Mouse (Mus musculus) intestine, embryonic 14.5 days (tissue): Measurements from ENCODE around the gene Gas1. TPM values are rescaled to one million over a fixed set of nuclear protein-coding genes. Genes with fewer than 3 reads are reported as not detected.

Experiments
- ATAC-seq: fragments of 200-750 bp; cut with Nextera tagmentation; replicated peaks from 2 replicates; pipeline ENCODE4 v1.8.0; 2017; ENCODE audit warnings: low read depth, moderate number of reproducible peaks, moderate TSS enrichment, moderate library complexity; ENCODE audit not compliant: low FRiP score, low TSS enrichment
- DNase-seq: peaks from one replicate; pipeline ENCODE4 v3.0.0-alpha.2; 2018; ENCODE audit warnings: low spot score
- H3K27ac ChIP-seq: fragments of 300-500 bp; sonication (generic); 2 replicates; pipeline ENCODE4 v1.5.1; 2014; ENCODE audit warnings: low read depth, mild to moderate bottlenecking, control low read depth
- H3K27me3 ChIP-seq: fragments of 300-500 bp; sonication (generic); replicated peaks from 2 replicates; pipeline ENCODE4 v1.6.1; 2014; ENCODE audit warnings: low read length, control low read depth; ENCODE audit not compliant: control insufficient read depth, insufficient read depth
- H3K36me3 ChIP-seq: fragments of 300-500 bp; sonication (generic); 2 replicates; pipeline ENCODE4 v1.6.1; 2014; ENCODE audit warnings: low read length, control low read depth; ENCODE audit not compliant: control insufficient read depth, insufficient read depth
- H3K4me1 ChIP-seq: fragments of 300-500 bp; sonication (generic); replicated peaks from 2 replicates; pipeline ENCODE4 v1.6.1; 2014; ENCODE audit warnings: low read length, control low read depth, mixed read lengths; ENCODE audit not compliant: control insufficient read depth, insufficient read depth
- H3K4me2 ChIP-seq: fragments of 300-500 bp; sonication (generic); 2 replicates; pipeline ENCODE4 v1.6.1; 2014; ENCODE audit warnings: low read length
- H3K4me3 ChIP-seq: fragments of 300-500 bp; sonication (generic); 2 replicates; pipeline ENCODE4 v1.5.1; 2014; ENCODE audit warnings: low read depth, low read length, control low read depth, mixed read lengths
- H3K9ac ChIP-seq: fragments of 300-500 bp; sonication (generic); 2 replicates; pipeline ENCODE4 v1.6.1; 2014; ENCODE audit warnings: mild to moderate bottlenecking, low read length
- H3K9me3 ChIP-seq: fragments of 300-500 bp; sonication (generic); 2 replicates; pipeline ENCODE4 v1.6.1; 2016; ENCODE audit warnings: low read length, control low read depth; ENCODE audit not compliant: control insufficient read depth
- whole genome bisulfite sequencing: fragments of 180-500 bp; shearing (Covaris S2); extraction: QIAGEN DNeasy Blood & Tissue Kit; methylation state at CpG from one replicate; pipeline ENCODE4 v1.1.7; 2014; 5-methylcytosine and 5-hydroxymethylcytosine counted together
- polyA plus RNA-seq: library from polyadenylated mRNA; unstranded; fragments of >200 nt; fragmentation: Nextera tagmentation; extraction: Ambion mirVana; gene quantifications from 2 replicates; pipeline ENCODE4 v1.2.1, GENCODE M21; 2014

Gas1 gene
- polyA plus RNA-seq, 1 experiment from 2014 or later, result 120 TPM

DNA sequence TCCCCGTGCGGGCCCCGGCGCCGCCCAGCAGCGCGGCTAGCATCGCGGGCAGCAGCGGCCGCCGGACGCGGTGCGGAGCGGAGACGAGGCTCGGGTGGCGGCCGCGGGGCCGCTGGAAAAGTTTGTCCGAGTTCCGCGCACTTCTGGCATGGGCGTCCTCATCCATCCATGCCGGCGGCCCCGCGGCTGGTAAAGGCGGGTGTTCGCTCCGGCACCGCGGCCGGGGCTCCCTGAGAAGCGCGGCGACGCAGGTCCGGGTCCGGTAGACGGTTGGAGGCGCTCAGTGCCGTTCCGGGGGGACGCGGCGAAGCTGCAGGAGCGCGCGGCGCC lies 424 bp downstream of the Gas1 start:
- ATAC-seq, result no peak
- H3K27me3 ChIP-seq, result peaks cover 3% of the 10 kb centered on the region; the same call in 1 of the 2 replicates

DNA sequence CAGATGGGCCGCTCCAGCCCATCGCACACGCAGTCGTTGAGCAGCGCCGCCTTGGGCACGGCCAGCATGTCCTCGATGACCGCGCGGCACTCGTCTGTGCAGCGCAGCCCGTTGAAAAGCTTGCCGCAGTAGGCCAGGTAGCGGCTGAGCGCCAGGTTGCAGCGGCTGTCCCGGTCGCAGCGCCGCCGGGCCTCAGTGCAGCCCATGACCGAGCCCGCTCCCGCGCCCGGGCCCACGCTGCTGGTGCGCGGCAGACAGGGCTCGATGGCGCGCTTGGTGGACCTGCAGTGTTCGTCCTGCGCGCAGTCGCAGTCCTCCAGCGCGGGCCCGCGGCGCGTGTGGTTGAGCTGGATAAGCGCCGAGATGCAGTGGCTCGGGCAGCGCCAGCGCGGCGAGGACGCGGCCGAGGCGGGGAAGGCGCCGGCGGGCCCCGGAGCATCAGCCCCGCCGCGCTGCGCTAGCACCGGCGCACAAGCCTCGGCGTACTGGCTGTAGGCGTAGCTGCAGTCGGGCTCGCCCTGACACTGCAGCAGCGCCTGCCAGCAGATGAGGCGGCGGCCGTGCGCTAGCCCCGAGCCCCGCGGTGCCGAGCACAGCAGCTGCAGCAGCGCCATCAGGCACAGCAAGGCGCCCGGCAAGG lies 909 bp downstream of the Gas1 start:
- Histone ChIP-seq H3K36me3 (no peaks in the 10 kb centered on the region), H3K27ac (peak overlapping the region; percentile 99), H3K4me1 (peaks cover 11% of the 10 kb centered on the region), H3K4me3 (peak overlapping the region; percentile 79), H3K9me3 (no peaks in the 10 kb centered on the region), H3K27me3 (peaks cover 8% of the 10 kb centered on the region; the same call in 1 of the 2 replicates), H3K4me2 (peak overlapping the region; percentile 60), H3K9ac (peak overlapping the region; percentile 97)
- peak; percentile 32 for ATAC-seq
- WGBS, result under 1% methylated on average over 82 of the region's 82 CpGs
- DNase-seq, result peak; percentile 87

More for the DNA sequence above, 424 bp downstream of the Gas1 start:
- Histone ChIP-seq H3K27ac (peak overlapping the region; percentile 99), H3K36me3 (no peaks in the 10 kb centered on the region), H3K4me1 (peaks cover 11% of the 10 kb centered on the region), H3K4me3 (peak overlapping the region; percentile 79), H3K9ac (peak overlapping the region; percentile 97), H3K4me2 (peak overlapping the region; percentile 60), H3K9me3 (no peaks in the 10 kb centered on the region)
- no peak for DNase-seq
- WGBS, result under 1% methylated on average over 53 of the region's 53 CpGs

DNA sequence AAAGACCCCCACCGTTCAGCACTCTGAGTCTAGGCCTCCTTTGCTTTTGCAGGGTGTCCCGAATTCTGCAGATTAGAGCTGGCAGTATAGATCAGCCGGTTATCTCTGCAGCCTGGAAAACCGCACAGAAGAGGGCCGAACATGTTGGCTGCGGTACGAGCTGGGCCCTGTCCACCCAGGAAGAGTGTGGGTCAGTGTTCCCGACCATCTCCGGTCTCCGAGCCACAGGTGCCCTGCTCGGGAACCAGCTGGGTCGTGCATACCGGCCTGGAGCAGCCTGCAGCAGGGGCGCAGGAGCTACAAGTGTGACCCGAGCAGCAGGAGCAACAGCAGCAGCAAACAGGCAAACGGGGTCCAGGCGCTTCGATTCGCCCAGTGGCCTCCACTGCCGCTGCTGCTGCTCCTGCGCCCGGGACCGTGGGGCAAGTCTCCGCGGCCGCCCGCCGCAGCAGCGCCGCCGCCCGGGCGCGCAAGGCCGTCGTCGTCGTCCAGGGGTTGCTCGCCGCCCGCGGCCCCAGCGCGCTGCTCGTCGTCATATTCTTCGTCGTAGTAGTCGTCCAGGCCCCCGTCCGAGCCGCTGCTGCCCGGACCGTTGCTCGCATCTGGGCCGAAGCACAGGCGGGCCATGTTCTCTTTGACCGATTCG lies 1.6 kb downstream of the Gas1 start:
- under 1% methylated on average over 59 of the region's 59 CpGs for WGBS
- H3K27ac ChIP-seq, result peak overlapping the region; percentile 99
- H3K4me3 ChIP-seq, result peak overlapping the region; percentile 79
- no peaks in the 10 kb centered on the region for H3K36me3 ChIP-seq
- peaks cover 11% of the 10 kb centered on the region for H3K4me1 ChIP-seq
- H3K27me3 ChIP-seq, result peaks cover 10% of the 10 kb centered on the region; the same call in 1 of the 2 replicates
- H3K9me3 ChIP-seq, result no peaks in the 10 kb centered on the region
- DNase-seq (peak; percentile 72), ATAC-seq (no peak; the same call in 1 of the 2 replicates)
- H3K4me2 ChIP-seq, result peak overlapping the region; percentile 60
- peak overlapping the region; percentile 97 for H3K9ac ChIP-seq

DNA sequence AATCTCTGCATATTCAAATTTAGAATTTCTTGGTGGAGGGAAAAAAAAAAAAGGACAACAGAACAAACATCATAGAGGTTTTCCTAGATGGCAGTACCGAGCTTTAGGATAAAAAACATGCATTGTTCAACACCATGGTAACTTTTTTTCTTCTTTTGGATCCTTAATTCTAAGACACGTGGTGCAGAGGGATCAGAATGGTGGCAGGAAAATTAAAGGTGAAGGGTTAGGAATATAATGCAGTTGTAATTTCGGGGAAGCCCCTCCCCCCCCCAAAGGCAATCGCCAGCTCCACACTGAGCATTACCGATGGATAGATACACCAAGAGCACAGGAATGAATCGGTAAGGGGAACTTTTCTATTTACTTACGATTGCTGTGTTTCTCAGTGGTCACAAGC lies 2.2 kb downstream of the Gas1 start:
- H3K4me3 ChIP-seq, result peak overlapping the region; percentile 79
- peak overlapping the region; percentile 99 for H3K27ac ChIP-seq
- peaks cover 11% of the 10 kb centered on the region for H3K4me1 ChIP-seq
- DNase-seq (no peak), ATAC-seq (no peak)
- no peaks in the 10 kb centered on the region for H3K36me3 ChIP-seq
- peak overlapping the region; percentile 60 for H3K4me2 ChIP-seq
- H3K9me3 ChIP-seq, result no peaks in the 10 kb centered on the region
- WGBS, result 2% methylated on average over 7 of the region's 7 CpGs
- H3K9ac ChIP-seq, result peak overlapping the region; percentile 97
- peaks cover 14% of the 10 kb centered on the region; the same call in 1 of the 2 replicates for H3K27me3 ChIP-seq

DNA sequence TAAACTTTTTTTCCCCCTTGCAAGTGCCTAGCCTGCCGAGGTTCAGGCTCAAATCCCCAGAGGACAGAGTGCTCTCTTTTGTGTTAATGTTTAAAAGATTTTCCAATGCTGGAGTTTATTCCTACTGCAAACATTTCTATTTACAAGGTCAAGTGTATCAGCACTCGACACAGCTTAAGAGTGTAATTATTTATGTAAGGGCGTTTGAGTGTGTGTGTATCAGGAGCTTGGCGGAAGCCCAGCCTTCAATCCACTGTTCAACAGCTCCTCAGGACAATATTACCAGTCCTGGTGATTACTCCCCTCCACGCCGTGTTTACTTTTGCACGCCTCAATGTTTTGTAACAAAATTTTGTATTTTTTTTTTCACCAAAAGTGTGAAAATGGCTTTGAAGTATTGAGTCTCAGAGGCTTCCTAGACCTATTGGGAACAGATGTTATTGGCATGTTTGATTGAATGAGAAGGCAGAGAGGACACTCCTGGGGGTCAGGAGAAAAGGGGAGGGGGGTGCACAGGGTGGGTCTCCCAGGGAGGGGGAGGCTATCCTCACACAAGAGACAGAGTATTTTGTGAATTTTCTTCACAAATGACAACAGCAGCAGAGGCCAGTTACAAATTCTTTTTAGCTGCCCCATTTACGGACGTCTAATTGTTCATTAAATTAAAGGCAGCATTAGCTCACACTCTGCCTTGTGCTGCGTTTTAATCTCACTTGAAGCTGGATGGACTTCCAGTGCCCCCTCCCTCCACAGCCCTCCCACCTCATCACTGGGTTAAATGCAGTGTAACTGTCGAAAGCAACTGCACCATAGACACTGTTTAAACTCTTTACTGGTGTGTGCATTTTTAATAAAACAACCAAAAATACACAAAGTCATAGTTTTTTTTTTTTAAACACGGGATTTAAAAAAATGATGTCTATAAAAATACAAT lies 3.3 kb downstream of the Gas1 start:
- peak overlapping the region; percentile 60 for H3K4me2 ChIP-seq
- ATAC-seq, result no peak
- H3K9ac ChIP-seq, result peak overlapping the region; percentile 97
- H3K36me3 ChIP-seq, result no peaks in the 10 kb centered on the region
- no peak for DNase-seq
- peak overlapping the region; percentile 99 for H3K27ac ChIP-seq
- WGBS, result 8% methylated on average over 12 of the region's 12 CpGs
- H3K9me3 ChIP-seq, result no peaks in the 10 kb centered on the region
- H3K4me3 ChIP-seq, result peak overlapping the region; percentile 79
- peaks cover 19% of the 10 kb centered on the region for H3K27me3 ChIP-seq
- H3K4me1 ChIP-seq, result peaks cover 7% of the 10 kb centered on the region

DNA sequence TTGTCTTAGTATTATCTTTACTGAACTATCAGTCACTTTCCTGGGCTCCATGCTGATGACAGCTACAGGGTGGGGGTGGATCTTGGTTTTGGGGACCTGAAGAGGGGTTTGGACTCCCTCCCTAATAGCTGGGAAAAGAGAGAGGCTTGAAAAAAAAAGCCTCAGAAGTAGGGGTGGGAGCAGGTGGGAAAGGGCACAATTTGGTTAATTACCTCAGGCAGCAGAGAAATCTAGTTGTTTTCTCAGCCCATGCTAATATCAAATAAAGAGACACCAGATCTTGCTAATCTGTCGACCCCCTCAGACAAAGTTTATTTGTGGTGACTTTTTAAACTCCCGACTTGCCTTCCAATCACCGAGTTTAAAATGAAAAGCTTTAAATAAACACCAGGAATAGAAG lies 4.0 kb downstream of the Gas1 start:
- H3K9me3 ChIP-seq, result no peaks in the 10 kb centered on the region
- H3K27me3 ChIP-seq, result peaks cover 20% of the 10 kb centered on the region
- H3K9ac ChIP-seq, result peak overlapping the region; percentile 97
- peak overlapping the region; percentile 60 for H3K4me2 ChIP-seq
- DNase-seq (no peak), ATAC-seq (no peak)
- no peaks in the 10 kb centered on the region for H3K36me3 ChIP-seq
- 4% methylated on average over 3 of the region's 3 CpGs for WGBS
- H3K27ac ChIP-seq, result peak overlapping the region; percentile 47
- peak overlapping the region; percentile 79 for H3K4me3 ChIP-seq
- H3K4me1 ChIP-seq, result peaks cover 6% of the 10 kb centered on the region

DNA sequence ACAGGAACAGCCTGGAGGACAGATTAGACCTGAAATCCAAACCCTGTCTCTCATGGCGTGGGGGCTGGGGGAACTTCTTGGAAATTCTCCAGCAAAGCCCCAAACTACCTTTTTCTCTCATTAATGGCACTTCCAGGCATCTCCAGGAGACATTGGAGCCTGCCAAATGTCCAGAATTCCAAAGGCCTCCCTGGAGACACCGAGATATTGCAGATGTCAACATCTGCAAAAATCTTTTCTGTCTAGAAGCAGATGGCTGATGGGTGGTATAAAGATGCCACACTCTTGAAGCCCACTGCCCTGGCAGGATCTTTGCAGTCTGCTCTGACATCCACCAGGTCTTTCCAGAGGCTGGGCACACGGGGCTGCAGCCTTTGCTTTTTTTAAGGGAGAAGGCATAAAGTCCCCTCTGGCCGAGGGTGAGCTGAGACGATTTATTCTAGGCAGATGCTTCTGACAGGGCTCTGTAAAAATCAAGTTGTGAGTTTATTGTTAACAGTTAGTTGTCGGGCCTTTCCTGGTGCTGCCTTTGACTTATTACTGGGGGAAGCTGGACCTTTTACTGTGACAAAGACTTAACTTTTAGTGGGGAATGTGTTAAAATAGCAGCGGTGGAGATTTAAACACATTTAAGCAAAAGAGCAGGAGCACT lies 4.7 kb downstream of the Gas1 start:
- ATAC-seq (no peak), DNase-seq (peak; percentile 64)
- Histone ChIP-seq H3K4me1 (peaks cover 6% of the 10 kb centered on the region), H3K4me2 (peak overlapping the region; percentile 60), H3K27ac (peak overlapping the region; percentile 47), H3K9ac (no peak overlapping the region), H3K36me3 (no peaks in the 10 kb centered on the region), H3K27me3 (peaks cover 20% of the 10 kb centered on the region), H3K9me3 (no peaks in the 10 kb centered on the region), H3K4me3 (0 out of 2 replicates have a peak overlapping the region, but pooled peaks have one; percentile 79)
- 19% methylated on average over 7 of the region's 7 CpGs for WGBS

DNA sequence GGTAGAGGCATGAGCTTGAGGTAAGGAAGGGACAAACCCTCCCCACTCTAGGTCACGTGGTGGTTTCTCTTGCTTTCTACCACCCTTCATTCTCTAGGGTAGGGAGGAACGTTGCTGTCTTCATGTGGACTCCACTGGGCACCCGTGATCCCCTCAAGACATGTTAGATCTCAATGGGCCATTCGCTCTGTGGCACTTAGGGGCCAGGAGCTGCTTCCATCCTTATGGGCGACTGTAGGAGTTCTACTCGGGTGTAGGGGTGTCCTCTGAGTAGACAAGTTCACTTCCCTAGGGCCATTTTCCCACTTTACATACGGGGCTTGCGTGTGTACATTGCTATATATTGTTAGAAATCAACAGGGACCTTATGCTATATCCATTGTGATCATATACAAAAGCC lies 5.4 kb downstream of the Gas1 start:
- DNase-seq (no peak), ATAC-seq (no peak)
- 87% methylated on average over 8 of the region's 8 CpGs for WGBS

More for the DNA sequence above, 5.4 kb downstream of the Gas1 start:
- no peak overlapping the region for H3K4me2 ChIP-seq
- H3K9me3 ChIP-seq, result no peaks in the 10 kb centered on the region
- H3K9ac ChIP-seq, result no peak overlapping the region
- peaks cover 20% of the 10 kb centered on the region for H3K27me3 ChIP-seq
- H3K4me3 ChIP-seq, result no peak overlapping the region
- H3K27ac ChIP-seq, result peak overlapping the region; percentile 47; the same call in 1 of the 2 replicates
- no peaks in the 10 kb centered on the region for H3K36me3 ChIP-seq
- H3K4me1 ChIP-seq, result peaks cover 6% of the 10 kb centered on the region
